Mouse (Mus musculus) left cerebral cortex, postnatal 36 days (tissue): ENCODE data around the gene Trpv4. TPM values are rescaled to one million over a fixed set of nuclear protein-coding genes. Genes with fewer than 3 reads are reported as not detected.

Experiments
- DNase-seq, 2 experiments: peaks; one replicate each; pipeline ENCODE4 v3.0.0; 2021 to 2022; ENCODE audit warnings: low spot score in 2 of 2, mixed read lengths in 1 of 2
- intact Hi-C: fragments of 180-260 bp; cut with DNase I; formaldehyde crosslinking; loops from one replicate; pipeline ENCODE4 v1.15.1; 2025
- total RNA-seq, 2 experiments: library from RNA; stranded (reverse); gene quantifications; 2 replicates each; pipeline ENCODE4 v1.2.3; 2021

The Trpv4 gene
- total RNA-seq, 2 experiments from 2014 or later: 1.5 to 2.6 TPM

DNA sequence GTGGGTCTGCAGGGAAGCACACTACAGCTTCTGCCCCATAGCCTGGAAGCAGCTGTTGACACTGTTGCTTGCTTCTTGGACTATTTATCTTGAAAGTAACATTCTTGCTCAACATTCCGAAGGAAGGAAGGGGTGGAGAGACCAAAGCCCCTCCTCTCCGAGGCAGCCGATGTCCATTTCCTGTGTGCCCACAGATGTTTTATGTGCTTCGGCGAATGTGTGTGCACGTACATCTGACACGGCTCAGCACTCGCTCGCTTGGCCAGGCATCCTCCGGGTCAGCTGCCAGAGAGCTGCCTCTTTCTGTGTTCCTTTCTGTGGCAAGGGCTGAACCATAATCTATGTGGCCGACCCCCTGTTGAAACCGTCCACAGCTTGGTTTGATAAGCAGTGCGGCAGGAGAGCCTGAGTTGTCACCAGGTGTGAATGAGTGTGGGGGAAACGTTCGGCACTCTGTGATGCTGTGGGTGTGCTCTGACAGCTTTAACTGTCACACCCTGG lies 63.4 kb downstream of the Trpv4 start:
- no peak for DNase-seq
- intact Hi-C loops: no loop called here

- intact Hi-C loops: no loop called here
These were observed 64.3 kb downstream of the Trpv4 start for GRCm38 (mm10) chr5:114593949-114594348.

DNA sequence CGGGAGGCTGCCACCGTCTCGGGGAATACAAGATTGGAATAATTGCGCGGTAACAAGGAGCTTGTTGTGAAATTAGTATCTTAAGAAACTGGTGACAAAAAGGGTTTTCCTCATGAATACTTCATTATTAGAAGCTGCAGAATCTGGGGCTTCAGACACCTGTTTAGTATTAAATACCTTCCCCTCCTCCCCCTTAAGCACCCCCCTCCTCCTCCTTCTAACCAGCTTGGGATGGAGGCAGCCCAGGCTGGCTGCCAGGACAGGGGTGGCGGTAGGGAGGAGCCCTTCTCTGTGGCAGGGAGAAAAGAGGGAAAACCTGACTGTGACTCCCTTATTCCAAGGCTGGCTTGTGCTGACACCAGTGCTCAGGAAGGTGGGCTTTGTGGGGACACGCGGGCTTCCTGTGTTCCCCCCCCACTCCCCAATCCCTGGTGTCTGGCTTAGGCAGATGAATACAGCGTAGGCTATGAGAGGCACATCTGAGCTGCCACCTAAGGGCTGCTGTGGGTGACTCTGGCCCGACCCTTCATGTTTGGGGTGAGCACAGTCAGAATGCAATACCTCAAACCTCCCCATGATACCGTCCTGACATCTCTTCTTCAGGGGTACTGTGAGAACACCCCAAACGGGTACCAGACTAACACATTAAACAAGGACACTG lies 64.9 kb downstream of the Trpv4 start:
- no peak for DNase-seq
- intact Hi-C loops: no loop called here

More at GRCm38 (mm10) chr5:114593949-114594348, 64.3 kb downstream of the Trpv4 start:
- no peak for DNase-seq

- no peak for DNase-seq
- intact Hi-C loops: no loop called here
These were observed 65.6 kb downstream of the Trpv4 start for GRCm38 (mm10) chr5:114592463-114593160.

DNA sequence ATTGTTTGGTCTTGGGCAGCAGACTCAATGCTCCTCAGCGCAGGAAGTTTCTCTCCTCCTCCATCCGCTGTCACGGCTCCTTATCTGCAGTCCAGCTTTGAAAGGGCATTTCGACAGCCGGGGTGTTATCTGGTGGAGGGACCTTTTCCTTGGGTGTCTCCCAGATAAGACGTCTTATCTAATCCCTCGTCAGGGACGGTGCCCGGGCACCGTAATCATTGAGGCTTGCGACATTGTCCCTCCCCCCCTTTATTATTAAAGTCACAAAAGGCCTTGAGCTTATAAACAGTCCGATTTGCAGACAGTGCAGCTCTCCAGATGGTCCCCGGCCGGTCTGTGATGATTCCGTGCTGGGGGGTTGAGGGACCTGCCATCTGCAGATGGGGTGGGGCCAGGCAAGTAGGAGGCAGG lies 67.1 kb downstream of the Trpv4 start:
- no peak for DNase-seq
- intact Hi-C loops: no loop called here

GRCm38 (mm10) chr5:114590043-114590913 lies 67.9 kb downstream of the Trpv4 start:
- no peak for DNase-seq
- intact Hi-C loops: no loop called here

DNA sequence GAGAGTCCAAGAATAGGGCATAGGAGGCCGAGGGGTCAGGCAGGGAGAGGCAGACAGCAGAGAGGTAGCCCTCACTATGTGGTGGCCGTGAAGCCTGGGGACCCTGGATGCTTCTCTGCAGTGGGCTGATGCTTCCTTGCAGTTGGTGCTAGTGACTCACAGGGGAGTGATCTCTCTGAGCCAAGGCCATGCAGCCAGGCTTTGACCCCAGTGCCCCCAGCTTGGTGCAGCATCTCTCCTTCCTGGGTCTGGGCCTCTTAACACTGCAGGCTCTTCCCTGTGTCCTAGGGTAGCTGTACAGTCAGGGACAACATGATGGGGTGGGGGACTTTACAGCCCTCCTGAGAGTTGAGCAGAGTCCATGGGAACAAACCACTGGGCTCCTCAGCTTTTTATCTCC lies 68.8 kb downstream of the Trpv4 start:
- DNase-seq: no peak
- intact Hi-C loops: no loop called here

DNA sequence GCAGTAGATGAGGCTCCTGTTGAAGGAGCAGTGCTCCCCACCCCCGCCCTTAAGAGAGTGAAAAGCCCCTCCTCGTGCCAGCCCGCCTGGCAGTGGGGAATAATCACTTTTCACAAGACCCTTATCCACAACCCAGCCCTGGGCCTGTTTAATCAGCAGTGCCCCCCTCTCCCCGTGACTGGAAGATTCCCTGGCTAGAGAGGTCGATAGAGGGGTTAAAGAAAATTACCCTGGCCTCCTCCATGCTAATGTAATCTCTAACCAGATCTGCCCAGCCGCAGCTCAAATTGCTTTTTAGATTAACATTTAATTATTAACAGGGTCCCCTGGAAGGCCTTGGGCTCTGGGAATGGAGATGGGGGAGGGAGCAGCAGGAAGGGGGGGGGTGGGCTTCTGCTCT lies 69.2 kb downstream of the Trpv4 start:
- intact Hi-C loops: no loop called here
- no peak for DNase-seq

- no peak for DNase-seq
- intact Hi-C loops: no loop called here
These were observed 69.8 kb downstream of the Trpv4 start for GRCm38 (mm10) chr5:114588416-114588815.

DNA sequence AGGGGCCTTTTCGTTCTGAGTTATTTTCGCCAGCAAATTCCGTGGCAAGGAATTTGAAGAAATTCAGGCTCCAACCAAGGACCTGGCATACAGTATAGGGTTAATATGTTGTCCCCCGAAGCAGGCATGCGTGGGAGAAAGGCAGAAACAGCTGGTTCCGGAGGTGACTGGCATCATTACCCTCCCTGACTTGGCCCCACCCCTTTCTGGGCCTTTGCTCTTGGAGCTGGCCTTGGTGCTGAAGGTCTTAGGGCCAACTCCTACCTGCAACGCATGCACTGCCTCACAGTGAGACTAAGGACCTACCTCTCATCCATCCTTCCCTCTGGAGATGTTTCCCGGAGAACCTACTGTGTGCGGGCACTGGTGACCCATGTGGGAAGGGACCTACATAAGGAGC lies 70.3 kb downstream of the Trpv4 start:
- no peak for DNase-seq
- intact Hi-C loops: no loop called here

DNA sequence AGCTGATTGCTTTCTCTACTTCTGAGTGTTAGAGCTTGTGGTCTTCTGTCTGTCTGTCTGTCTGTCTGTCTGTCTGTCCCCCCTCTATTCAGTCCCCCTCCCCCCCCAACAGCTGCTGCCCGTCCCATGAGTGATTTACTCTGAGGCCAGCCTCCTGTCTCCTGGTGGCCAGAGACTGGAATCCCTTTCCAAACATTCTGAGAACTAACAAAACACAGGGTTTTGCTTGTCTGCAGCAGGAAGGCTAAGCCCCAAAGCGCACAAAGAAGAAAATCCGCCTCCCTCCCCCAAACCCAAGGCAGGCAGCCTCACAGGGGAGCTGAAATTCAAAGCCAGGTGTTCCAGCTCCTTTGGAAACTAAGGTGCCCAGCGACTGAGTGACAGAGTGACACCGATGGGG lies 72.5 kb downstream of the Trpv4 start:
- intact Hi-C loops: no loop called here
- DNase-seq: no peak

DNA sequence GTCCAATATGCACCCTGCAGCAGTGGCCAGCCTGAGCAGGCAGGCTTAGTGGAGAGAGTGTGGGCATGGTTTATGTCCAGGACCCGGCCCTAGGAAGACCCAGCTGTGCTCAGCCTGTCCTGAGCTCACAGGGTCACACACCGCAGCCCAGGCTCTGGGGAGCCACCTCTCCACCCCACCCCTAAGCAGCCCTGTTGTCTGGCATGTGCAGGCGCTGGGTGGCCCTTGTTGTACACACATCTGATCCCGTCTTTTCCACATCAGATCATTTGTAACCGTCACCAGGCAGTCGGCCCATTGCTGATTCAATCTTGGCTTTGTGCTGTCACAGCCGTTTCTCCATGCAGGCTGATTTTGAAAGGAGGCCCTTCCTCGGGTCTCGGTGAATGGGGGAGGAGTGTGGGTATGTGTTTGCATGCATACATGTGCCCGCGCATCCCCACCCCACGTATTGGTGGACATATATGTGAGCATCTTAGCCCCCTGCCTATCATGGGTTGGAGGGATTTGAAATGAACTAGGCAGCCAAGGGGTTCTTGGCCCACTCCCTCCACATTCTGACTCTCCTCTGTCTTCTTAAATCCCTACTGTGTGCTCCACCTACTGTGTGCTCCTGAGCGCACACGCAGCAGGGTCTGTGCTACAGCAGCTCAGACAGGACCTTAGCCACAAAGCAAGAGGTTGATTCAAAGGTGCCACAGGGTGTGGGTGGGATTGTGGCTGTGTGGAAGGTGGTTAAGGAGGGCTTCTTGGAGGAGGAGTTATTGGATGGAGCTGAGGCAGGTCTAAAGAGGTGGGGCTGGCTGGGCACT lies 73.7 kb downstream of the Trpv4 start:
- intact Hi-C loops: no loop called here
- DNase-seq: no peak

DNA sequence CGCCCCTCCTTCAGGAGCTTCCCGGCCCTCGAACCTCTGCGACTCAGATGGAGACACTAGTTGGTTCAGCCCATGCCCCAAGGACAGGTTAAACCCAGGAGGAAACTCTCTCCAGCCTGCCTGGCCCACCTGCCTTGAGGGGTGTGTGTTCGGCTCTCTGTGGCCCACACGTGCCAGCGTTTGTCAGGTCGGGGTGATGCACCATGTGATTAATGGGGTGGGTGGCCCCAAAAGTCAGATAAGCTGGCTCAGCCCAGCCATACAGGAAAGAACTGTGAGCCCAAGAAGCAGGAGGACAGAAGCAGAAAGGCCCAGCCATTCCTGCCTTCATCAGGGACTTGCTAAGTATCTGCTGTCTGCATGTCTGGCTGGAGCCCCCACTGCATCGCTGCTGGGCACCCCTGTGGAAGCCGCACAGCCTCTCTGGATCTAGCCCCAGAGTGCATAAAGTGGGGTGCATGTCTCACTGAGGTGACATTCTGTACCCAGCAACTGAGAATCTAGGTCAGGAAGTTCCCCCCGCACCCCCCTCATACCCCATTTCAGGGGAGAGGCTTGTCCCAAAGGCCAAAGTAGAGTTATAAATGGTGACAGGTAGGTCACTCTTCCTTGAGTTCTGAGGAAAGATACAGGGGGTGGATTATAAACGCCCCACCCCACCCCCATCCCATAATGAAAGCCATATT lies 74.6 kb downstream of the Trpv4 start:
- intact Hi-C loops: no loop called here
- DNase-seq: no peak

DNA sequence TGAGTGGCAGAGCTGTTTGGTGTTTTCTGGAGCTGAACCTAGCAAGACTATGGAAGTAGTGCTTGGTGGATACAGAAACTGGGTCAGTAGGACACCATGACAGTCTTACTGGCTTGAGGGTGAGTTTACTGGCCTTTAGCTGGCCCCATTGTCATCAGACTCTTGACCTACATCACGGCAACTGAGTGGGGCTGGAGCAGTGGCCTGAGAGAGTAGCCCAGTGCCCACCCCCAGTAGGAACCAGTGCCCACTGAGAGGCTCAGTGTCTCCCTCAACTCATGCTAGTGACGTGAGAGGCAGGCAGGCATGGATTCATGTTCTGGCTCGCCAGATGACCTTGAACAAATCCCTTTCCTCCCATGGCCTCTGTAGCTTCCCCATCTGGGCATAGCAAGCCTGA lies 75.2 kb downstream of the Trpv4 start:
- intact Hi-C loops: no loop called here
- no peak for DNase-seq

GRCm38 (mm10) chr5:114581486-114581885 lies 76.7 kb downstream of the Trpv4 start:
- intact Hi-C loops: no loop called here
- no peak for DNase-seq

GRCm38 (mm10) chr5:114579714-114580357 lies 78.4 kb downstream of the Trpv4 start:
- peak; percentile 34 to 39 for DNase-seq
- intact Hi-C loops: no loop called here

DNA sequence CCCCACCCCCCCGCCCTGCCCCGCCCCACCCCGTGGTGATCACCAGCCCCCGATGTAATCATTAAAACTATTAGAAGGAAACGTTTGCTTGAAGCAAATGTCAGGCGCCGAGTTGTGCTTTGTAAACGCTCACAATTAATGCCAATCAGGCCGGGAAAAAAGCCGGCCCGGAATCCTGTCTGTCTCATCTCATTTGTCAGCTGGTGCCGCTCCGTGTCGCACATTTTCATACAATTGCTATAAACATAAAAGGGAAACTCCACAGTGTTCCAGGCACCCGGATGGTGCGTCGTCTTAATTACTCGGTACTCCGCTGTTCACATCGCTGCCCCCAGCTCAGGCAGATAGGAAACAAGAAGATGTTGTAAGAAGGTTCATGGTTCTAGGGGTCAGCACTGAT lies 79.9 kb downstream of the Trpv4 start:
- no peak for DNase-seq
- intact Hi-C loops: no loop called here

- DNase-seq: peak; percentile 59 to 61
- intact Hi-C loops: no loop called here
These were observed 82.1 kb downstream of the Trpv4 start for GRCm38 (mm10) chr5:114575986-114576605.
